In genomic region chr5:52435533-52435932, GRCm38 (mm10) we compare ENCODE assay signal across 19 mouse cellular contexts. TPM values are rescaled to one million over a fixed set of nuclear protein-coding genes. Genes with fewer than 3 reads are reported as not detected.
"Had no signal": no experiment of that assay in that cellular context is flagged by ENCODE, and none has a peak within 500 bp of the region (broad histone marks: within the 10 kb centered on the region; RNA-seq: fewer than 3 reads in every experiment).

No protein-coding gene starts in this region.

- H3K27me3 ChIP-seq: midbrain, embryonic 13.5 days; midbrain, embryonic 15.5 days; neural tube, embryonic 13.5 days; neural tube, embryonic 15.5 days had no signal

- H3K9ac ChIP-seq: liver, embryonic 14.5 days; lung, embryonic 14.5 days; midbrain, embryonic 13.5 days; midbrain, embryonic 15.5 days; neural tube, embryonic 13.5 days; neural tube, embryonic 15.5 days had no signal

- H3K4me1 ChIP-seq: midbrain, embryonic 10.5 days; midbrain, embryonic 13.5 days; midbrain, embryonic 15.5 days had no signal

- H3K36me3 ChIP-seq: midbrain, embryonic 10.5 days; midbrain, embryonic 13.5 days; midbrain, embryonic 15.5 days; neural tube, embryonic 13.5 days; neural tube, embryonic 15.5 days had no signal

- H3K4me2 ChIP-seq: lung, embryonic 14.5 days; midbrain, embryonic 13.5 days; midbrain, embryonic 15.5 days; neural tube, embryonic 13.5 days; neural tube, embryonic 15.5 days had no signal

- H3K9me3 ChIP-seq: midbrain, embryonic 10.5 days; midbrain, embryonic 13.5 days; midbrain, embryonic 15.5 days; neural tube, embryonic 13.5 days; neural tube, embryonic 15.5 days had no signal

- DNase-seq: lung, adult 18-20 months; lung, embryonic 14.5 days; lung, postnatal 10 days; lung, postnatal 4 days; retina, postnatal 1 day; right cerebral cortex, adult 18-20 months; right cerebral cortex, postnatal 25 days; right cerebral cortex, postnatal 4 days; spleen, adult 18-20 months; thymus, adult 18-20 months; thymus, postnatal 14 days; thymus, postnatal 36 days had no signal

- H3K27ac ChIP-seq: liver, embryonic 14.5 days; midbrain, embryonic 10.5 days; midbrain, embryonic 13.5 days; midbrain, embryonic 15.5 days; neural tube, embryonic 13.5 days; neural tube, embryonic 15.5 days had no signal

- H3K4me3 ChIP-seq: midbrain, embryonic 10.5 days; midbrain, embryonic 13.5 days; midbrain, embryonic 15.5 days; myocyte; neural tube, embryonic 13.5 days; neural tube, embryonic 15.5 days had no signal

- ATAC-seq: midbrain, embryonic 13.5 days; midbrain, embryonic 15.5 days had no signal

RNA-seq across cellular contexts. Expression of gene Ccdc149, which starts 35.8 kb away (rescaled TPM):
- polyA plus RNA-seq: myocyte had no signal
